Mouse (Mus musculus) T-cell, adult 66 days (primary cell): ENCODE results near the gene Rpl36. TPM values are rescaled to one million over a fixed set of nuclear protein-coding genes. Genes with fewer than 3 reads are reported as not detected.

ENCODE experiments used
- total RNA-seq, 2 experiments: library from RNA; stranded (reverse); gene quantifications; 3 replicates in 1 of 2; 4 replicates in 1 of 2; pipeline ENCODE4 v1.2.4; 2023

The Rpl36 gene
- 1,000 to 10,000 TPM; 1,772 to 1,818 TPM for total RNA-seq

DNA sequence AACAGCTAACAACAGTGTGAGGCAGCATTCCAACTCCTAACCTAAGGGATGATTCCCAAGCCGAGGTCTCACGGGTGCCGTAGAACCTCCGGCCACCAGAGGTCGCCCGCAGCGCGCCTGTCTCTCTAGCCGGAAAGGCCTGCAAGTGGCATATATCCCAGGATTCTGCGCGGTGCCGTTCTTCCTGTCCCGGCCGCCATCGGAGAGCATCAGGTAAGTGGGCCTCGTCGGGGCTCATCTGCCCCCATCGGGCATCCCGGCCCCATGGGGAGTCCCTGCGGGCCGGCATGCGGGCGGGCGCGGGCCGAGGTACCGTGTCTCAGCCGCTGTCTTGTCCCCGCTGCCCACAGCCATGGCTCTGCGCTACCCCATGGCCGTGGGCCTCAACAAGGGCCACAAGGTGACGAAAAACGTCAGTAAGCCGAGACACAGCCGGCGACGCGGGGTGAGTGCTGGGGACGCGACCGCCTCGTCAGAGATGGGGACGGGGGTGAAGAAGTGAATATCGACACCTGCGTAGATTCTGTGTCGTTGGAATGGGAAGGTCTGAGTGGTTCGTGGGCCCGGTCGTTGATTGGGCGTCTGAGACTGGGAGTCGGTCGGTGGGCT is at the start of gene Rpl36:
Gene Rpl36 (plus strand): TSS at position 181 of the 609 bp plus-strand sequence.

DNA sequence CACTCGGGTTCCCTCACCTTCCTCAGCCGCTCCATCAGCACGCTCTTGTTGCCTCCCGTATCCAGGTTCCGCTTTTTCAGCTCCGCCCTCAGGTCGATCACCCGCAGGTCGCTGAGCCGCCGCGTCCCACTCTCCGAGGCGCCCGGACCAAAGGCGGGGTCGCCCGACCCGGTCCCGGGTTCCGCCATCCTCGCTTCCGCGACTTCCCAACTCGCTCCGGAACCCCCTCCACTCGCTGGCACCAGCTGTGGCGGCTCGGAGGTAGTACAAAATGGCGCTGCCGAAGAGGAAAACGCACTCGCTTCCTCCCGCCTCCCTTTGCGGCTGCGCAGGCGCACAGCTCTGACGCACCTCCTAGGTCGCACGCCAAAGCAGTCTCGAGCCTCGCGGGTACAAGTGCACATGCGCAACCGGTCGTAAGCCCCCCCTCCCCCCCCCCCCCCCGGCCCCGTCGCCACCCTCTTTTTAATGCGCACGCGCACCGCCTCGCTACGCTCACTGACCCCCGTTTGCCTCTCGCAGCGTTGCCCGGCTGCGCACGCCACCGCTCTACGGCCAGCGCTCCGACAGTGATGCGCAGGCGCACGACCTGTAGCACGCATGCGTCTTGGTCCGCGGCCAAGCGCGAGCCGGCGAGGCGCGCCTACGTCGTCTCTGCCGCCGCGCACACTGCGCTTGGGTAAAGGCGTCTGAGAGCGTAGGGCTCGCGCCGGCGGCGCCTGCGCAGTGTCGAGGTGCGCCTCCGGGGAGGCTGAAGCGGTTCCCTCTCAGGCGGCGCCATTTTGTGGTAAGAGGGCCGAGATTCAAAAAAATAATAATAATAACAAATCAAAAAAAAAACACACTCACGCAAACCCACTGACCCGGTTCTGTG is 28.7 kb upstream of the Rpl36 start, which contains the start of the genes Safb2 and Safb:
Gene Safb2 (minus strand): TSS at position 329 of the 874 bp plus-strand sequence.
Gene Safb (plus strand): TSS at position 569 of the 874 bp plus-strand sequence.

DNA sequence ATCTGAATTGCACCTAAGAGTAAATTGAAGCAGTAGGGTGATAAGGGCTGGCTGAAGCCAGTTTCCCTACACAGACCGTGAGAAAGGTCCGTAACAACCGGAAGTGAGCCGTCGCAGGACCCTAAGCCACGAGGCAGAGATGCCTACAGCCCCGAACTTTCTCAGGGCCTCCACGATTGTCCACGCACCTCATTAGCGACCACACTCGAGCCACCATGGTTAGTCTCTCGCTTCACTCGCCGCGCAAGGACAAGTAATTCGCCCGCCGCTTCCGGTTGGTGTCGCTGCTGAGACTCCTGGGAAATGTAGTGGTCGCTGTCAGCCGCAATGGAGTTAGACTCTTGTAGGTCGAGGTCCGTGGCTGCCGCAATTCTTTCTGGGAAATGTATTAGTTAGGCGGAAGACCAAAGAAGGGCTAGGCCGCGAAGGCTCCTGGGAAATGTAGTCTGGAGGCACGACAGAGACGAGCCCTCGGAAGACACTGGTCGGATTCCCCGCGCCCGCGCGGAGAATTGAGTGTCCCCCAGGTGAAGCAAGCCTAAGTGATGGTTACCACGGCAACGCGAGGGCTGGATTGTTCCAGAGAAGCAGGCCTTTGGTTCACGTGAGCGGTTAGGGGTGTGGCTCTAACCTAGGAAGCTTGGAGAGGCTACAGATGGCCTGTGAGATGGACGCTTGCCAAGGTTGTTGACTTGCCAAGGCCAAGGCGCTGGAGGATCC is 3.6 kb upstream of the Rpl36 start, which contains the start of gene 2410015M20Rik:
Gene 2410015M20Rik (minus strand): TSS at position 320 of the 720 bp plus-strand sequence.

DNA sequence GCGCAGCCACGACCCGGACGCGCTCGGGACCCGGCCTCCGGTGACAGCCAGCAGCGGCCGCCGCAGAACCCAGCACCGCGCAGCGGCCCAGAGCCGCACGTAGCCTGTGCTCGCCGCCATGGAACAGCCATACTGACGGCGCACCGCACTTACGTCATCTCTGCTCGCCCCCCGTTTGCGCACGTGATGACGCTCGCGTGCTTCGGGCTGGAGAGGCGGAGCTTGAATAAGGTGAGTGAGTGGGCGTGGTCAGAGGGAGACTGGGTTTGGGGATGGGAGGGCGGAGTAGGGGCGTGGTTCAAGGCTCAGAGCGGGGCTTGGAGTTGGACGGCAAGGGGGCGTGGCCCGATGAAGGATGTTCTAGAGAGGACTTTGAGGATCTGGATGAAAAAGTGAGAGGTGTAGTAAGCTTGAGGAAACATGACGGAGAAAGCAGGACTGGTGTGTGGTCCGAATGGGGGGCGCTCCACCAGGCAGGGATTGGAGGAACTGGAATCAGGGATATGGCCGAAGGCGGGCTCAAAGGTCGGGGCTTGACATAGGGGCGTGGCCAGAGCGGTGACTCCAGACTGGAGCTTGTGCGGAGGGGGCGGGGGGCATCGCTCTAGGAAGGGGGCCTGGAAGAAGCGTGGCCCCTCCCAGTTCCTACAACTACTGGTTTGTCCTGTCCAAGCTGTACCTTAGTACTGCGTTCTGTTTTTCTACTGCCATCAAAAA is 13.7 kb downstream of the Rpl36 start, which contains the start of gene Lonp1:
Gene Lonp1 (minus strand): TSS at position 134 of the 717 bp plus-strand sequence.

DNA sequence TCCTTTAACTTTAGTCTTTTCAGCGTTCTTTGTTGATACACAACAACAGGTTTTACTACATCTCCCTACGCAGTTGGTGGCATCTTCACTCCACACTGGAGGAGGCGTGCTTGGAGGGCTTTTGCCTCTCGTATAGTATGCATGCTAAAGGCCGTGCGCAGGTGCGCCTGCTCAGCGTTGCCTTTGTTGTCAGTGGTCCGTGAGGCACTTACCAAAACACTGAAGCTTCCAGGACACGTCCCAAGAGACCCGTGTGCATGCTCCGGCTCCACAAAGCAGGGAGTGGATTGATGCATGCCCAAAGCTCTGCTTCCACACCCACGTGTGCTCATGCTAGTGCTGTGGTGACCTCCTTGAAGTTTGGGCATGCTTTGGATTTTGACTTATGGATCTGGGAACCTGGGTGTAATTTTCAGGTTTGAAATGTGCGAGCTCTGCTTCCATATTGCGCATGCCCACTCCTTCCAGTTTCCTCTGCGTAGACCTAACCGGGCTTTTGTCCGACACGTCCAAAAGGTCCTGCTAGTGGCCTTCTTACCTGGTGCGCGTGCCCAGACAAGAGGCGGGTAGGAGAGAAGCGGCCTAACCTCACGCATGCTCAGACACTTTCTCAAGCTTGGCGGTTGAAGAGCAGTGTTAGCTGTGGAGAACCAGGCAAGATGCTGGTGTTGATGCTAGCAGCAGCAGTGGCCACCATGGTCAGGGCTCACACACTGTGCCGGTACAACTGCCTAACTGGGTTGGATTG is 14.5 kb downstream of the Rpl36 start, which contains the start of gene Catsperd:
Gene Catsperd (plus strand): TSS at position 614 of the 748 bp plus-strand sequence.

Other genes with a start within 250 kb of the Rpl36 start
- 10 to 100 TPM; 18.2 to 22.8 TPM for gene Ptprs, start 136.9 kb upstream of the Rpl36 start, total RNA-seq
- gene Znrf4, start 101.0 kb upstream of the Rpl36 start, total RNA-seq: not detected
- 10 to 100 TPM; 10.7 to 14.3 TPM for gene Gm20219, start 59.0 kb upstream of the Rpl36 start, total RNA-seq
- 100 to 1,000 TPM; 385 to 449 TPM for gene Safb2, start 28.8 kb upstream of the Rpl36 start, total RNA-seq
- gene Safb, start 28.6 kb upstream of the Rpl36 start, total RNA-seq: 100 to 1,000 TPM; 262 to 272 TPM
- gene 2410015M20Rik, start 3.6 kb upstream of the Rpl36 start, total RNA-seq: 100 to 1,000 TPM; 103 TPM
- gene Lonp1, start 13.5 kb downstream of the Rpl36 start, total RNA-seq: 10 to 100 TPM; 51.6 to 53.8 TPM
- 1 to 10 TPM; 1.0 to 1.1 TPM for gene Catsperd, start 14.7 kb downstream of the Rpl36 start, total RNA-seq
- 100 to 1,000 TPM; 106 to 112 TPM for gene Ranbp3, start 59.9 kb downstream of the Rpl36 start, total RNA-seq
- 10 to 100 TPM; 57.0 to 73.3 TPM for gene Ndufa11, start 104.4 kb downstream of the Rpl36 start, total RNA-seq
- 10 to 100 TPM; 10.9 to 15.9 TPM for gene Vmac, start 104.6 kb downstream of the Rpl36 start, total RNA-seq
- gene Nrtn, start 144.1 kb downstream of the Rpl36 start, total RNA-seq: not detected
- gene Dus3l, start 151.3 kb downstream of the Rpl36 start, total RNA-seq: 10 to 100 TPM; 57.0 to 57.2 TPM
- gene Prr22, start 156.8 kb downstream of the Rpl36 start, total RNA-seq: 1 to 10 TPM; 1.2 to 1.8 TPM
- 10 to 100 TPM; 18.2 to 18.7 TPM for gene Rfx2, start 217.6 kb downstream of the Rpl36 start, total RNA-seq